Mouse (Mus musculus) MEL (cell line): ENCODE measurements around the gene Asb8. TPM values are rescaled to one million over a fixed set of nuclear protein-coding genes. Genes with fewer than 3 reads are reported as not detected.

Experiments
- DNase-seq: peaks from one replicate; pipeline ENCODE4 v3.0.0; 2011; ENCODE audit warnings: low read depth, low spot score
- H3K27ac ChIP-seq: 2 replicates; pipeline ENCODE4 v1.5.1; 2012; ENCODE audit warnings: low read depth, mild to moderate bottlenecking, control low read depth, low read length, moderate library complexity; ENCODE audit not compliant: control insufficient read depth
- H3K27me3 ChIP-seq, 2 experiments: fragments of 150-350 bp in 1 of 2; sonication (generic) in 1 of 2; 2 replicates each; pipeline ENCODE4 v1.6.1; 2012; ENCODE audit warnings: low read length in 2 of 2, mild to moderate bottlenecking in 2 of 2, improper control_type of control experiment in 1 of 2, moderate library complexity in 1 of 2; ENCODE audit not compliant: insufficient read depth in 2 of 2, control insufficient read depth in 1 of 2
- H3K36me3 ChIP-seq, 2 experiments: 2 replicates each; pipeline ENCODE4 v1.6.1; 2012 to 2014; ENCODE audit warnings: low read length in 2 of 2, improper control_type of control experiment in 1 of 2, inconsistent platforms in 1 of 2, mild to moderate bottlenecking in 1 of 2; ENCODE audit not compliant: insufficient read depth in 2 of 2, control insufficient read depth in 1 of 2
- H3K4me1 ChIP-seq, 2 experiments: fragments of 150-350 bp in 1 of 2; sonication (generic) in 1 of 2; 2 replicates each; pipeline ENCODE4 v1.6.1; 2012; ENCODE audit warnings: low read length in 2 of 2, improper control_type of control experiment in 1 of 2, mild to moderate bottlenecking in 1 of 2; ENCODE audit not compliant: insufficient read depth in 2 of 2, control insufficient read depth in 1 of 2
- H3K4me3 ChIP-seq, 2 experiments: fragments of 150-350 bp in 1 of 2; sonication (generic) in 1 of 2; 2 replicates each; pipeline ENCODE4 v1.5.1; 2012; ENCODE audit warnings: low read depth in 2 of 2, low read length in 2 of 2, mild to moderate bottlenecking in 2 of 2, moderate library complexity in 2 of 2, control low read depth in 1 of 2, improper control_type of control experiment in 1 of 2; ENCODE audit not compliant: control insufficient read depth in 1 of 2, insufficient read depth in 1 of 2
- H3K79me2 ChIP-seq: 2 replicates; pipeline ENCODE4 v1.6.1; 2012; ENCODE audit warnings: mild to moderate bottlenecking, low read length, moderate library complexity; ENCODE audit not compliant: control insufficient read depth, poor library complexity, insufficient read depth
- H3K9ac ChIP-seq: 2 replicates; pipeline ENCODE4 v1.6.1; 2012; ENCODE audit warnings: low read depth, mild to moderate bottlenecking, control low read depth, low read length, moderate library complexity; ENCODE audit not compliant: control insufficient read depth, poor library complexity, severe bottlenecking
- H3K9me3 ChIP-seq: fragments of 150-350 bp; sonication (generic); replicated peaks from 2 replicates; pipeline ENCODE4 v1.6.1; 2012; ENCODE audit warnings: mild to moderate bottlenecking, low read length, improper control_type of control experiment, moderate library complexity; ENCODE audit not compliant: insufficient read depth
- CHD1 ChIP-seq: IDR thresholded peaks from 2 replicates; pipeline ENCODE4 v1.6.1; 2012; ENCODE audit warnings: low read depth, mild to moderate bottlenecking, inconsistent platforms, low read length, improper control_type of control experiment
- CHD2 ChIP-seq: IDR thresholded peaks from 2 replicates; pipeline ENCODE4 v1.6.1; 2011; ENCODE audit warnings: low read length, improper control_type of control experiment
- CTCF ChIP-seq, 3 experiments: IDR thresholded peaks in 2 of 3; conservative IDR thresholded peaks in 1 of 3; 2 replicates each; pipeline ENCODE4 v1.5.1; 2011 to 2012; ENCODE audit warnings: low read length in 3 of 3, low read depth in 2 of 3, mild to moderate bottlenecking in 2 of 3, improper control_type of control experiment in 1 of 3, inconsistent platforms in 1 of 3, mixed read lengths in 1 of 3, moderate library complexity in 1 of 3; ENCODE audit not compliant: control insufficient read depth in 1 of 3, insufficient read depth in 1 of 3, poor library complexity in 1 of 3, severe bottlenecking in 1 of 3
- EP300 ChIP-seq, 2 experiments: IDR thresholded peaks; 2 replicates each; pipeline ENCODE4 v1.6.1; 2011; ENCODE audit warnings: improper control_type of control experiment in 2 of 2, low read length in 2 of 2, low read depth in 1 of 2, mild to moderate bottlenecking in 1 of 2
- ETS1 ChIP-seq: IDR thresholded peaks from 2 replicates; pipeline ENCODE4 v1.6.1; 2012; ENCODE audit warnings: low read depth, mild to moderate bottlenecking, inconsistent platforms, low read length, improper control_type of control experiment, moderate library complexity
- GABPA ChIP-seq: IDR thresholded peaks from 2 replicates; pipeline ENCODE4 v1.6.1; 2012; ENCODE audit warnings: low read depth, mild to moderate bottlenecking, inconsistent platforms, low read length, improper control_type of control experiment, moderate library complexity
- GATA1 ChIP-seq: IDR thresholded peaks from 2 replicates; pipeline ENCODE4 v1.6.1; 2011; ENCODE audit warnings: low read depth, low read length, improper control_type of control experiment
- HCFC1 ChIP-seq: IDR thresholded peaks from 2 replicates; pipeline ENCODE4 v1.6.1; 2012; ENCODE audit warnings: low read depth, mild to moderate bottlenecking, inconsistent platforms, low read length, improper control_type of control experiment, moderate library complexity
- SIN3A ChIP-seq: IDR thresholded peaks from 2 replicates; pipeline ENCODE4 v1.6.1; 2012; ENCODE audit warnings: low read length, improper control_type of control experiment, inconsistent platforms
- TAL1 ChIP-seq: IDR thresholded peaks from 2 replicates; pipeline ENCODE4 v1.6.1; 2012; ENCODE audit warnings: mild to moderate bottlenecking, inconsistent platforms, low read length, moderate library complexity, mixed read lengths
- TCF12 ChIP-seq: IDR thresholded peaks from 2 replicates; pipeline ENCODE4 v1.6.1; 2014; ENCODE audit warnings: low read depth, mild to moderate bottlenecking, inconsistent platforms, low read length, improper control_type of control experiment, moderate library complexity
- USF2 ChIP-seq, 2 experiments: IDR thresholded peaks; 2 replicates each; pipeline ENCODE4 v1.6.1; 2011 to 2012; ENCODE audit warnings: improper control_type of control experiment in 2 of 2, low read length in 2 of 2, borderline replicate concordance in 1 of 2, inconsistent platforms in 1 of 2, low read depth in 1 of 2, mild to moderate bottlenecking in 1 of 2; ENCODE audit not compliant: insufficient read depth in 1 of 2
- polyA plus RNA-seq, 2 experiments: library from polyadenylated mRNA; stranded (reverse) in 1 of 2; unstranded in 1 of 2; fragments of >175 nt in 1 of 2; fragments of >200 nt in 1 of 2; gene quantifications; 2 replicates each; pipeline versions ENCODE4 v1.2.1 to v1.2.4; 2012; ENCODE audit warnings: low replicate concordance in 2 of 2, low read depth in 1 of 2; ENCODE audit not compliant: insufficient read length in 2 of 2, insufficient read depth in 1 of 2, missing spikeins in 1 of 2
- total RNA-seq: library from RNA; depleted of rRNA; stranded (reverse); fragments of 300-350 nt; gene quantifications from 2 replicates; pipeline ENCODE4 v1.2.3, GENCODE M21; 2012; rRNA removed

Gene Asb8
- total and polyA plus RNA-seq, 3 experiments, result 33.1 to 38.2 TPM; not detected in 1

DNA sequence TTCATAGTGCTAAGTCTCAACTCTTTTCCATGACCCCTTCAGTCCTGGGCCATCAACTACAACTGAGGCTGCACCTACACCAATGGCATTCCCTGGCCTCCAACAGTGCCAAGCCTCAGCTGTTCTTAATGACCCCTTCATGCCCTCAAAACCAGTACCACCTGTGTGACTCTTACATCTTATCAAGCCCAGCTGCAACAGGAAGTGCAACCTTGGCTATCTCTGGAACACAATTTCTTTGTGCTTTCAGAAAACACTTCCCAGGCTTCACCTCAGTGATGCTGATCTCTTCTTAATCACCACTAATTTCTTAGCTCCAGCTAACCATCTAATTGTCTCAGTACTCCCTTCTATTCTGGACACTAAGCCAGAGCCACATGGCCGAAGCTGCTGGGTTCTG lies 76.5 kb downstream of the Asb8 start:
- H3K79me2 ChIP-seq, result peaks cover 45% of the 10 kb centered on the region
- no peak for DNase-seq
- H3K36me3 ChIP-seq, result peaks cover 26 to 29% of the 10 kb centered on the region in 2 experiments
- H3K27ac ChIP-seq, result no peak overlapping the region; the same call in 1 of the 2 replicates
- H3K9ac ChIP-seq, result no peak overlapping the region; the same call in 1 of the 2 replicates
- TF ChIP-seq HCFC1 (no peak), CHD2 (no peak), SIN3A (peak; percentile 44; the same call in 1 of the 2 replicates), USF2 (IDR thresholded peaks at IDR 0.05; ENCODE audit: borderline replicate concordance in 1 of 2, insufficient read depth in 1 of 2, low read depth in 1 of 2, low read length in 2 of 2) (no peak), CHD1 (no peak), EP300 (IDR thresholded peaks at IDR 0.05; ENCODE audit: low read depth in 1 of 2, low read length in 2 of 2) (peak in 1 of 2 experiments; percentile 65; a peak in 2 of 4 replicates), ETS1 (peak; percentile 81), GATA1 (peak; percentile 69; the same call in 1 of the 2 replicates), TCF12 (peak; percentile 72), GABPA (no peak), TAL1 (peak; percentile 23; the same call in 1 of the 2 replicates), CTCF (IDR thresholded peaks at IDR 0.05 in 2 of 3, conservative IDR thresholded peaks at IDR 0.05 in 1 of 3; ENCODE audit: control insufficient read depth in 1 of 3, insufficient read depth in 1 of 3, low read depth in 2 of 3, low read length in 3 of 3, poor library complexity in 1 of 3, severe bottlenecking in 1 of 3) (no peak)
- TF ChIP-seq, all 39 proteins: peak for 6
- Histone ChIP-seq H3K27me3 (no peaks in the 10 kb centered on the region), H3K4me3 (no peak overlapping the region; a peak in 1 of 4 replicates), H3K9me3 (no peaks in the 10 kb centered on the region), H3K4me1 (peaks cover 22 to 23% of the 10 kb centered on the region in 2 experiments)

Other genes with a start within 250 kb of the Asb8 start
- gene Tmem106c, start 201.4 kb downstream of the Asb8 start, total RNA-seq, result 54.3 and 57.9 TPM in 2 replicates
- 100 to 1,000 TPM in 1 of 2 experiments, not detected in 1; 121 TPM for gene Tmem106c, start 201.4 kb downstream of the Asb8 start, polyA plus RNA-seq
- gene Col2a1, start 160.9 kb downstream of the Asb8 start, total RNA-seq, result 0.04 TPM in 1 of 2 replicates, not detected in the other
- gene Col2a1, start 160.9 kb downstream of the Asb8 start, polyA plus RNA-seq, result under 1 TPM in 1 of 2 experiments, not detected in 1; 0.04 TPM
- 96.0 and 150 TPM in 2 replicates for gene Pfkm, start 73.0 kb downstream of the Asb8 start, total RNA-seq
- gene Pfkm, start 73.0 kb downstream of the Asb8 start, polyA plus RNA-seq, result 100 to 1,000 TPM in 1 of 2 experiments, not detected in 1; 125 TPM
- gene Senp1, start 71.9 kb downstream of the Asb8 start, total RNA-seq, result 34.1 and 41.4 TPM in 2 replicates
- gene Senp1, start 71.9 kb downstream of the Asb8 start, polyA plus RNA-seq, result 10 to 100 TPM in 1 of 2 experiments, not detected in 1; 96.5 TPM
- gene Ccdc184, start 1.5 kb upstream of the Asb8 start, total RNA-seq, result not detected in 2 replicates
- under 1 TPM in 1 of 2 experiments, not detected in 1; 0.52 TPM for gene Ccdc184, start 1.5 kb upstream of the Asb8 start, polyA plus RNA-seq
- not detected in 2 replicates for gene Olfr288, start 29.9 kb upstream of the Asb8 start, total RNA-seq
- not detected for gene Olfr288, start 29.9 kb upstream of the Asb8 start, polyA plus RNA-seq
- not detected in 2 replicates for gene Gm44579, start 55.4 kb upstream of the Asb8 start, total RNA-seq
- not detected for gene Gm44579, start 55.4 kb upstream of the Asb8 start, polyA plus RNA-seq
- gene Olfr287, start 55.4 kb upstream of the Asb8 start, total RNA-seq, result not detected in 2 replicates
- gene Olfr287, start 55.4 kb upstream of the Asb8 start, polyA plus RNA-seq, result not detected
- gene Olfr286, start 68.8 kb upstream of the Asb8 start, total RNA-seq, result not detected in 2 replicates
- under 1 TPM in 1 of 2 experiments, not detected in 1; 0.04 TPM for gene Olfr286, start 68.8 kb upstream of the Asb8 start, polyA plus RNA-seq
- gene H1fnt, start 91.7 kb upstream of the Asb8 start, total RNA-seq, result not detected in 2 replicates
- not detected for gene H1fnt, start 91.7 kb upstream of the Asb8 start, polyA plus RNA-seq
- not detected in 2 replicates for gene Zfp641, start 130.5 kb upstream of the Asb8 start, total RNA-seq
- not detected for gene Zfp641, start 130.5 kb upstream of the Asb8 start, polyA plus RNA-seq
- 0.07 TPM in 1 of 2 replicates, not detected in the other for gene Olfr285, start 151.7 kb upstream of the Asb8 start, total RNA-seq
- under 1 TPM in 1 of 2 experiments, not detected in 1; 0.01 TPM for gene Olfr285, start 151.7 kb upstream of the Asb8 start, polyA plus RNA-seq
- gene Olfr284, start 175.4 kb upstream of the Asb8 start, total RNA-seq, result not detected in 2 replicates
- gene Olfr284, start 175.4 kb upstream of the Asb8 start, polyA plus RNA-seq, result not detected
- 0.20 and 0.46 TPM in 2 replicates for gene Olfr283, start 215.3 kb upstream of the Asb8 start, total RNA-seq
- gene Olfr283, start 215.3 kb upstream of the Asb8 start, polyA plus RNA-seq, result under 1 TPM in 1 of 2 experiments, not detected in 1; 0.11 TPM